Mouse (Mus musculus) CH12F3 (cell line): Measurements from ENCODE around the gene Otof.

Experiments used
- in situ Hi-C: fragments of 300-500 bp; cut with MboI; formaldehyde crosslinking; loops from 2 replicates; pipeline ENCODE4 v1.14.3; 2020; ENCODE audit warnings: low sequenced_read_pairs

Gene Otof

DNA sequence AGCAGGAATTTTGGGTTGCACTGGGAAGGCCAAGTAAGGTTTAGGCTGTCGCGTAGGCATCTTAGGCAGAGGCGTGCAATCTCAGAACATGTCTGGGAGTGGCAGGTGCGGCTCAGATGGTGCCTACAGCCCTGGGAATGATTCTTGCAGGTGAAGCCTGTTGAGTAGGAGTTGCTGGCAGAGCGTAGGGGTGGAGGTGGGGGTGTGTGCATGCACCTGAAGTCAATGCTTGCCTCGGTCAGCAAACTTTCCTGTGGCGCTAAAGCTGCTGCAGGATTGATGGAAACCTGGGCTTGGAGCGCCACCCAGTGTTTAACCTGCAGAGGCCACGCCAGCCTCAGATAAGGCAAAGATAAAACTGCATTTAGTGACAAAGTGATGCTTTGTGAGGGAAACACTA lies 118.6 kb downstream of the Otof start:
- in situ Hi-C loops: no loop called here

DNA sequence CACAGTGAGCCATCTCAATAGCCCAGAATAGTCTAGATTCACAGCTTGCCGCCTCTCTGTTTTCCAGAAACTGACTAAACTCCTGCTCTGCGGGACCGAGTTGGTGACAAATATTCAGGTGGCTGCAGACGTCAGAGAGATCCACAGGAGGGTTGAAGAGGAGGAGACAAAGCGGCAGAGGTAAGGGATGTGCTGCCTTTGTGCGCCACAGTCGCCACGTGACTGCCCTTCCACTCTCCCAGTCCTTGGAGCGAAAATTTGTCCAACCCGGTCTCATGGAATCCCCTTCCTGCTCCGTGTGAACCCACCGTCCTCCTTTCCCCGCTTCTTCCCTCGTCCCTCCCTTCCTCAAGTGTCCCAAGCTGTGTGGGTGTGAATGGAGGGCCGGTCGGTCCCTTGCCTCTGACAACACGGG lies 119.1 kb downstream of the Otof start:
- in situ Hi-C loops: no loop called here

DNA sequence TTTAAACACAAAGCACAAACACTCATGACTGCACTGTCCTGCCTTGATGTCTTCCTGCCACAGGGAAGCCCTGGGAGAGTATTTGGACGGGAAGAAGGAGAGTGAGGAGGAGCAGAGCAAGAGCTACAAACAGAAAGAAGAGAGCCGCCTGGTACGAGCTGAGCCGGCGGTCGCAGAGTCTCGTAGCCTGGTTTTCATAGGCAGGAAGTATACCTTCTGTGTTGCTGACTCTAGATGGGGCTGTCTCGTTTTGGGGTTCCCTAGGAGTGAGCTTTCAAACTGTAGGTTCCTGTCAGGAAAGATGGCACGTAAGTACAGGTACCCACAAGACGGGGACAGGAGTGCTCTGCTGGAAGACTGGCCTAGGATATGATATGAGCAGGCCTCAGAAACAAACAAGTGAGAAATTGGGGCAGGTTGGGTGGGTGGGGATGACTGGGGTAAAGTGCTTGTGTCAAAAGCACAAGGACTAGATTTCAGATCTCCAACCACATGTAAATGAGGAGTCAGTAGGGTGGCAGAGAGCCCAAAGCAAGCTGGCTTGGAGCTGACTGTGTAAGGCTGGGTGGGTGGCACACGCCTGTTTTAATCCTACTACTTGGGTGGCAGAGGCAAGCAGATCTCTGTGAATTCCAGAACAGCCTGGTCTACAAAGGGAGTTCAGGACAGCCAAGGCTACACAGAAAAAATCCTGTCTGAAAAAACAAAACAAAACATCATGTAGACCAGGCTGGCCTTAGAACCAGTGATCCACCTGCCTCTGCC lies 119.9 kb downstream of the Otof start:
- in situ Hi-C loops: no loop called here

DNA sequence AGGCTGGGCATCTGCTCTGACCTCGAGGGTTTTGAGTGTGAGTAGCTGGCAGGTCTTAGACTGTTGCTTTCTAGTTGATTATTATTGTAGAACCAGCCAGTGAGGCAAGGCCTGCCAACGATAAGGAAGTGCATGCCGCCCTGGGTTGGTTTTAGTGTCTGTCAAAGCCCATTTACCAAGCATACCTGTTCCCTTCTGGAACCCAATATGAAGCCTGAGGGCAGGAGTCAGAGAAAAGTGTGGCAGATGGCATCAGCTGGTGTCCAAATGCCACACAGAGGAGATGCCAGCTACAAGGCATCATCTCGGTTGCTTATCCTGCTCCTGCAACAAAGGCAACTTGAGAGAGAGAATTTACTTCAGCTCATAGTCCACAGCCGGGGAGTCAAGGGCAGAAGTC lies 120.9 kb downstream of the Otof start:
- in situ Hi-C loops: no loop called here
